Mouse (Mus musculus) c-Kit-positive CD71-positive TER-119-positive erythroid progenitor cells, embryonic 14.5 days (primary cell): ENCODE results near the gene Prpf19.

Experiments
- DNase-seq: peaks from one replicate; pipeline ENCODE4 v3.0.0-alpha.2; 2013; ENCODE audit warnings: low spot score

Prpf19 gene

DNA sequence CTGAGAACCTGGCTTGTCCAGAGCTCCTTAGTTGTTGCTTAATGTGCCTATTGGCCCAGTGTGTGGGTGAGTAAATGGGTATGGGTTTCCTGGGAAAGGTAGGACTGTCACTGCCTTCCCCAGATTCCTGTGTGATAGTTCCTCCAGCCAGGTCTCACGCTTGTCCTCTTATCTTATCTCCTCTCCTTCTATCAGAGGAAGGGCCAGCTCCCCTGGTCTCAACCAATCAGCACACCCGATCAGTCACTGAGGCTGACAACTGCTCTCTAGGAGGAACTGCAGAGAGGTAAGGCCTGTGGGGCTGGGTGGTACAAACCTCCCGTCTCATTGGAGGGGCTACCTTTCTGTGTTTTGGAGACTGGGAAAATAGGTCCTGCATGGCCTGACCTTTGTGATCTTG lies 43.7 kb downstream of the Prpf19 start:
- no peak for DNase-seq

DNA sequence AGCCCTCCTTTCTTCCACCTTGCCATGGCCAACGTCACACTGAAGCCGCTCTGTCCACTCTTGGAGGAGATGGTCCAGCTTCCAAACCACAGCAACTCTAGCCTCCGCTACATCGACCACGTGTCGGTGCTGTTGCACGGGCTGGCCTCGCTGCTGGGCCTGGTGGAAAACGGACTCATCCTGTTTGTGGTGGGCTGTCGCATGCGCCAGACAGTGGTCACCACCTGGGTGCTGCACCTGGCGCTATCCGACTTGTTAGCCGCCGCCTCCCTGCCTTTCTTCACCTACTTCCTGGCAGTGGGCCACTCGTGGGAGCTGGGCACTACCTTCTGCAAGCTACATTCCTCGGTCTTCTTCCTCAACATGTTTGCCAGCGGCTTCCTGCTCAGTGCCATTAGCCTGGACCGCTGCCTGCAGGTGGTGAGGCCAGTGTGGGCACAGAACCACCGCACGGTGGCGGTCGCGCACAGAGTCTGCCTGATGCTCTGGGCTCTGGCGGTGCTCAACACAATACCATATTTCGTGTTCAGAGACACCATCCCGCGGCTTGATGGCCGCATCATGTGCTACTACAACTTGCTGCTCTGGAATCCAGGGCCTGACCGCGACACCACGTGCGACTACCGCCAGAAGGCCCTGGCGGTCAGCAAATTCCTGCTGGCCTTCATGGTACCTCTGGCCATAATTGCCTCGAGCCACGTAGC lies 45.2 kb downstream of the Prpf19 start:
- DNase-seq, result peak; percentile 68

DNA sequence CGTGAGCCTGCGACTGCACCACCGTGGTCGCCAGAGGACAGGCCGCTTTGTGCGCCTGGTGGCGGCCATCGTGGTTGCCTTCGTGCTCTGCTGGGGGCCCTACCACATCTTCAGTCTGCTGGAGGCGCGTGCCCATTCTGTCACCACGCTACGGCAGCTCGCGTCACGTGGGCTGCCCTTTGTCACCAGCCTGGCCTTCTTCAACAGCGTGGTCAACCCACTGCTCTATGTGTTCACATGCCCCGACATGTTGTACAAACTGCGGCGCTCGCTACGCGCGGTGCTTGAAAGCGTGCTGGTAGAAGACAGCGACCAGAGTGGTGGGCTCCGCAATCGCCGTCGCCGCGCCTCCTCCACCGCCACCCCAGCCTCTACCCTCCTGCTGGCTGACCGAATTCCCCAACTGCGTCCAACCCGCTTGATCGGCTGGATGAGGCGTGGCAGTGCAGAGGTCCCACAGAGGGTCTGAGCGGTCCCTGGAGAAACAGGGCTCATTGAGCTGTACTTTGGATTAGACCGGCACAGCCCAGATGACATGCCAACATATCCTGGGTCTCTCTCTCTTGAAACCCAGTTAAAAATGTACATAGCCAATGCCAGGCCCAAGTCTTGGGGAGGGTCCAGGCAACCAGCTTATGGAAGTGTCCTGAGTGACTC lies 45.9 kb downstream of the Prpf19 start:
- DNase-seq, result no peak

DNA sequence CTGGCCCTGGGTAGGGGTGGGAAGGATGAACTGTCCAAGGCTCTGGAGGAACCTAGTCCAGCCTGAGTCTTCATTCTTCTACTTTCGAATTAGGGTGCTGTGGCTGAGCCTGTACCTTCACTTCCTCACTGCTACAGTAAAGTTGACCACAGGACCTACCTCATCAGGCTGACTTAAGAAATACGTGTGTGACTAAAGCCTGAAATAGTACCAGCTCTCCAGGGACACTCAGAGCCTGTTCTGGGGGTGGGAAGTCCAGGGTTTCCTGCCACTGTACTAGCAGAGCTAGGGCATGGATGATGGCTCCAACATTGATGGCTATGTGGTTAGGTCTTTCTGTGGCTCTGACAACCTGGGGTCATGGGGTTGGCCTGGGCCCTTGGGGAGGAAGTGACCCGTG lies 48.9 kb downstream of the Prpf19 start:
- DNase-seq, result no peak

DNA sequence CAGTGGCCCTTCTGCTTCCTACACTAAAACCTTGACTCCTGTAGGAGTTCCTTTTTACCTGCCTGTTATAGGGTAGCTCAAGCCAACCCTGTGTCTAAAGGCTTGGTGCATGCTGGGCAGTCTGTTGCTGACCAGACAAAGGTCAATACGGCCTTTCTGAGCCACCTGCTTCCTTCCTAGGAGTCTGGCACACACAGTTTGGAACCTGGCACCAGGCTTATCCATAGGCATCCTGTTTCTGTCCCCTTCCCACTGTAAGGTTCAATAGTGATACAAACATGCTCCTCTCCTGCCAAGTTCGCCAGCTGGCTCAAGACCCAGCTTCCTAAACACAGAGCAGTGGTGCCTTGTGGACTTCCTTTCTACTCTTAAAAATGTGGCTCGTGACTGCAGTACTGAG lies 51.5 kb downstream of the Prpf19 start:
- DNase-seq, result no peak

DNA sequence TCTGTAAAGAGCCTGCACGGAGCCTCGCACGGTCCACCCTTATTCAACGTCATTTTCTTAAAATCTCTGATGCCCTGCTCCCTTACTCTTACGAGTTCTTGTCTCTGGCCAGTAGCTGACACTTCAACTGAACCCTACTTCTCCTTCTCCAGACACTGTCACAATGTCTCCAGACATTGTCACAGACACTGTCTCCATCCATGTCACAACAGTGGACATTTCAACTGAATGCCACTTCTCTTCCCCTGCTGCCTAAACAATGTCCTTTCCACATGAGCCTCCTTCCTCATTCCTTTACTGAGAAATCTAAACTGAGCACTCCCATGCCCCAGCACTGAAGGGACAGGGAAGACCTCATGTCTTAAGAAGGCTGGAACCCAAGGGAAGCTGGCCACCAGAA lies 52.2 kb downstream of the Prpf19 start:
- no peak for DNase-seq

DNA sequence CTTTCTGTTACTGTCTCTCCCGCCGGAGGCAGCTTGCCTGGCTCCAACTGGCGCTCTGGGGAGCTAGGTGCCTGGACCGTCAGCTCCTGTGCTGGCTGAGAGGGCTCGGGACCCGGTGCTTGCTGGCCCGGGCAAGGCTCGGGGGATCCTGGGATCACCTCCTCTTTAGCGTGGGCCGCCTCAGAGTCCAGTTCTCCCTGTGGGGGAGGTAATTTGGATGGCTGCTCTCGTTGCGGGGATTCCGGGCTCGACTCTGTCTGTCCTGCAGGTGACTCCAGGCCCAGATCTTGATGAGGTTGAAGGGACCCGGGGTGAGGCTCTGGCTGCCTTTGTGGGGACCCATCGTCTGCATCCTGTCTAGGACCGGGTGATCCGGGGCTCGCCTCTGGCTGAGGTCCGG lies 53.4 kb downstream of the Prpf19 start:
- no peak for DNase-seq

DNA sequence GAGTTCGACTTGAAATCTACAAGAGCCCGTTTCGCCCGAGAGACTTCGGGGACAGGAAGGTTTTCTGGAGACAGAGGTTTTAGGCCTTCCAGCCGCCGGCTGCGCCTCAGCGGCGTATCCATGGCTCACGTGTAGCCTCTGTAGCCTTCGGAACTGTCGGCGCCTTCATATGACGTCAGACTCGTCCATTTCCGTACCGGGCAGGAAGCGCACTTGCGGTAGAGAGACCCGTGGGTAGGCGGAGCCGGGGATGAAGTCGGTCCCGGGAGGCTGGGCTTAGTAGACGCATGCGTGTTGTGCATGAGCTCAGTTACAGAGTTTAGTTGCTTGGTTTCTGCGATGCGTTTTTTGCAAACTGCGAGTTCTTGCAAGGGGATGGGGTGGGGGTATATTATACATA lies 54.1 kb downstream of the Prpf19 start, which contains the start of gene Ccdc86:
TSS of gene Ccdc86 (minus strand) at position 155 of the 400 bp plus-strand sequence.
- DNase-seq, result peak; percentile 97

DNA sequence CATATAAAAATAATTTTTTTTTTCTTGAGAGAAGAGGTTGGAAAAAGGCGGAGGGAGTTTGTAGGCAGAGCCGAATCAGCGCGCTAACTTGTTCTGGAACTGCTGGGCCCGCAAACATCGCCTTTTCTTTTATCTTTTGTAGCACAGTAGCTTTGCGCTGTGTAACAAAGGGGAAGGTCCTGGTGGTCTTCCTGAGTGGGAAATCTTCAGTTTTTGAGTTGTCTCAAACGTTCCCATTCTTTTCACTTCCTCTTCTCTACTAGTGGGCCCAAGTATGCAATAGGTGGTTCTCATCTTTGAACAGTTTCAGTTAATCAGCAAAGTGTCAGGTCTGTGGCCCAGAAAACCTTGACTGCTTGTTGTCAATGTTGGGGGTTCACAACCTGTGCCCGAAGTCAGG lies 54.5 kb downstream of the Prpf19 start:
- no peak for DNase-seq

DNA sequence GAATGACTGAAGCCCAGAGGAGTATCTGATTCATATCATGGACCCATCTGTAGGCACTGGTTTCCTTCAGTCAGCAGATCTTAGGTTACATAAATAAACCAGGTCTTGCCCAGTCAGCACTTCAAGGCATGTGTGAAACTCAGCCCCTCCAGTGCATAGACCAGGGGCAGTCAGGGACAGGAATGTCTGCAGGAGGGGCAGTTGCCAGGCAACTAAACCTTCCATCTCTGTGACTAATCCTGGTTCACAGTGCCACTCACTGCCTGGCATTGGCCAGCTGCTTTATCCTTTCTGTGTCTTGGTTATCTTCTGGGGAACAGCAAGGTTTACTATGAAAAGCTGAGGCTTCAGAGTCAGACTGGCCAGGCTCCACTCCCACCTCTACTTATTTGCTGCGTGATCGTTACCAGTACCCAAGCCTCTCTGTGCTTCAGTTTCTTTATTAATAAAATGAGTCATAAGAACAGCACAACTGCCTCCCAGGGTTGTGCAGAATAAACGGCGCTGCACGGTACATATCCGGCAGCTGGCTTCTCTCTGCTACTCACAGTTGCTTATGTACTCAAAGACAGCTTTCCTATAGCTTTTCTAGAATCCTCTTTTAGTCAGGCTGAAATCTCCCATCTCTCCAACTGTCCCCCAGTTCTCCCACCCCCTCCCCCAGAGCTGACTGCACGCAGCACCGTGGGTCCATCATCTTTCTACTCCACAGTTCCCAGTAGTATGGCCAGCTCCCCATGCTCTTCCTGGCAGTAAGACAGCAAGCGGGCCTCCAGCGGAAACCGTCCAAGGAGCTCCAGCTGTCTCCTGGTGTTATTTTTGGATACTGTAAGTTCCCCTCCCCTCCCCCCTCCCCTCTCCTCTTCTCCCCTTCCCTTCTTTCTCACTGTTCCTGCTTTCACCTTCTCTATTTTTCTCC lies 57.2 kb downstream of the Prpf19 start:
- DNase-seq, result no peak
